Mouse (Mus musculus) T-helper 2 cell (primary cell): ENCODE measurements around the gene Kirrel3.

Source experiments
- in situ Hi-C: fragments of 300-600 bp; cut with MboI, MseI; formaldehyde crosslinking; loops from one replicate; pipeline ENCODE4 v1.15.1; 2025; ENCODE audit warnings: high pct_unique_total_duplicates

Kirrel3 gene

DNA sequence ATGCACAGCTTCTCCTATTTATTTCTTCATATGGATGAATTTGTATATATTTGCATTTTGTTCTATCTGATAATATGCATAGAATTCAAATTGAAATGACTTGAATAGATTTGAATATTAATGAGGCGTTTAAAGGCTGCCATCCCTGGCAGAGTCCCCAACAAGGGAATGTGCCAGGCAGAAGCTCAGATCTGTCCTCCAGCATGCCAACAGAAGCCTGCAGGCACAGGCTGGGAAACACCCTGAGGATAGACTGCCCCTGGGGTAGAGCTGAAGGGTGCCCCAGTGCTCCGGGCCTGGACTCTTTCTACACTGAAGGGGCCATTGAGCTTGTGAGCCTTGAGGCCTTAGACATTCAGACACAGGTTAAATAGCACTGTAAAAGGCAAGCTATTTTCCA lies 21.5 kb downstream of the Kirrel3 start:
- in situ Hi-C loops, result no loop called here

DNA sequence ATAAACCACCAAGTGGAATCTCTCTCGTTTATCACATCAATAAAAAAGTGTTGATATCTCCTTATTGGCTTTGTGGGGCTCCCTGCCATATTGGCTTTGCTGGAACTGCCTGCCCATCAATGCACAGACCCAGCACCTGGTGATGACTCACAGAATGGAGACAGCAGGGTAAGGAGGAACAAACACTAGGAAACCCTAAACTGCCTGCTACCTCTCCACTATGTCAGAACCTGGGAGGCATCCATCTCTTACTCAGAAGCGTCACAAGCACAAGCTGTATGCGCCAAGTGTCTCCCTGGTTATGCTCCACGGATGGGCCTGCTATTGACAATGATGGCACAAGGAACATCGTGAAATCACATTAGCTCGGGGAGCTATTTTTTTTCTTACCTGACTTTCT lies 33.2 kb downstream of the Kirrel3 start:
- in situ Hi-C loops, result no loop called here

DNA sequence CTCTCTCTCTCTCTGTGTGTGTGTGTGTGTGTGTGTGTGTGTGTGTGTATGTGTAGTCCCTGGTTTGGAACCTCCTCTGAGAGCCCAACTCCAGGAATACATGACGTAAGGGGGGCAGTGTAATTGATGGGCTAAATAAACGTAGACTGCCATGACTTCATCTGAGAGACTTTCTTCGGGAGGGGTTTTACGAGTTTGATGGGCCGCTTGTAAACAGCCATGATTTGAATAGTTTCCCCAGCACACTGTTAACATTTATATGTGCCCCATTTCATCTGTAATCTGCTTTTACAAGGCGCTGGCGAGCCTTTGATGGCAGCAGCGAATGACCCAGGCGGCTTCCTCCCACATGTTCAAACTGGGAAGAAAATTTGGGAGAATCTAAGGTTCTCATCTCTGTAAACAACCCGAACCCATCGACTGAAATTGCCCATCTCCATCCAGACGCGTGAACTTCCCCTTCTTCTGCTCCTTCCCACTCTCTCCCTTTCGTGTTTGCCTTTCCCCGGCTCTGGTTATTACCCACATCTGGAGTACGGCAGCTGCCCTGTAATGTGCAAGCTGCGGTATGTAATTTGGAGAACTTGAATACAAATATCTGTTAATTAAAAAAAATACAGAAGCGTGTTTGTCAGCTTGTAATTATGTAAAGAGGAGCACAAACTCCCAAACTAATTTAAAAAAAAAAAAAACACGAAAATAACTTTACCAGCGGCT lies 34.7 kb downstream of the Kirrel3 start:
- in situ Hi-C loops, result no loop called here

DNA sequence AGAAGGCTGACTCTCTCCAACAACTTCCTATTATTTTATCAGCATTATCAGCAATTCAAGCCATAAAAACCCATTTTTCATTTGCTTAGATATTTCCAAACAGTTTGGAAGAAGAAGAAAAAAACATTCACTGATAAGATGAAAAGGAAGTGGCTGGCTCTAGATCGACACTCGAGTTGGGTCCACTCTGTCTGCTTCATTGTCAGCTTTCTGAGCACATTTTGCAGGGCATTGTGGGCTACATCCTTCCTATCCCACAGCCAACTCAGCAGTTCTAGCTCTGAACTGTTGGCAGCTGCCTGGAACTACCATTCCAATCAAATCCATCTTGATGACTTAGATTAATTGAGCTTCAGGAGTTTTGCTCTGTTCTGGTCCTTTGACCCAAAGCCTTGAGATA lies 40.0 kb downstream of the Kirrel3 start:
- in situ Hi-C loops, result no loop called here

DNA sequence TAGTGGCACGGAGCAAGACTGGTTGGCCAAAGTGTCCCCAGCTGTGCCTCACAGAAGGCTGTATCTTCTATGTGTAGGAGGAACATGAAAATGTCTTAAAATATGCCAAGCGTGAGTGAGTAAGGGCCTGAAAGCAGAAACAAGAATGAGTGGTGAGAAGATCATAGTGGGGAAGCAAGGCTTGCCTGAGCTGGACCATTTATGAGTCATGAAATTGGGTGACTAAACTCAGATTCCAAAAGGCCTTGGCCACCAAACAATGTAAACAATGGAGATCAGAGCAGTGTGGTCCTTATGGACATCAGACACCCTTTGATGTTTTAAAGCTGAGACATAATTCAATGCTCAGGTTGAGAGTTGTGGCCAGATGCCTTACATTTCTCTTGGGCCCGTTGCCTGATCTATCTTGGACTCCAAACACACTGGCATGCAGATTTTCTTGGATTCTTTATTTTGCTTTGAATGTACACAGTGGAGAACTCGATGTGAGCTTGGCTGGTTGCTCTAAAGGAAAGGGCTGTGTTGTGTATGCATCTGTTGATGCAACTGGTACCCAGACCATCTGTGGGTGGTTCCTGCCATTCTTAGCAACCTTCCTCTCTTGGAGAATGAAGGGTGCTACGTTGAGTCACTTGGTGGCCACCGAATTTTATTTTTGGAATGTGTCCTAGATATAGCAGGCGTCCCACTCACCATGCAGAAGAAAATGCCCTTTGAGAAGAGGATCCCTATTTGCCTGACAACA lies 53.1 kb downstream of the Kirrel3 start:
- in situ Hi-C loops, result no loop called here

DNA sequence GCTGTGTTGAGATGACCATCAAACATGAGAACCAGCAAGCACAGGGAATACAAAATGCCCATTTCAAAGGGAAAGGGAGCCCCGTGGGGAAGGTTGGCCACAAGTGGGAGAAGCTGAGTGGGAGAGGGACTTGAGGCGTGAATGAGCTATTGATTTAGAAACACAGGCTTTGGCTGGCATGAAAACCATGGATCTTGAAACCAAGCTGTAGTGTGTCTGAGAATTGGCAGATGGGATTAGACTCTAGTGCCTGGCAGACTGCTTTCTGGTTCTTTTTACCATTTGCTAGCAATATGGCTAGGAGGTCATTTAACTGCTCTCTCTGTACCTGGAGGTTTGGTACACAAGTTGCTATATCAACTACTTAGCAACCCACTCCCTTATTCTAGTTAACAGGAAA lies 56.2 kb downstream of the Kirrel3 start:
- in situ Hi-C loops, result no loop called here

DNA sequence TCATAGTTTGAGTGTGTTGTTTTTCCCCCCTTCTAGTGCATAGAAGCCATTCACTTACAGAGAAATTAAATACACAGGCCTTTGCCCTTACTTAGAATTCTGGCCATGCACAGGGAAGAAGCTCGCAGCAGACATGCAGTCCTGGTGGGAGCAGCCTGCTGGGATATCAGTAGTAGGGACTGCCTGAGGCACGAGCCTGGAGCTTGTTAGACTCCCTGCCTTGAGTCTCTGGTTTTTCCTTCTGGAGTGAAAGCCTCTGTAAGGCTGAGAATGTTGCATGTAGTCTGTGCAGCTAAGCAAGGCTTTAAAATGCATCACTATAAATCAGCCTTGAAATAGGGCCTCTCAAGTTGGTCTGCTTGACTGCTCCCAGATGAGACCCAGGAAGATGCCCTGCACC lies 70.0 kb downstream of the Kirrel3 start:
- in situ Hi-C loops, result no loop called here

DNA sequence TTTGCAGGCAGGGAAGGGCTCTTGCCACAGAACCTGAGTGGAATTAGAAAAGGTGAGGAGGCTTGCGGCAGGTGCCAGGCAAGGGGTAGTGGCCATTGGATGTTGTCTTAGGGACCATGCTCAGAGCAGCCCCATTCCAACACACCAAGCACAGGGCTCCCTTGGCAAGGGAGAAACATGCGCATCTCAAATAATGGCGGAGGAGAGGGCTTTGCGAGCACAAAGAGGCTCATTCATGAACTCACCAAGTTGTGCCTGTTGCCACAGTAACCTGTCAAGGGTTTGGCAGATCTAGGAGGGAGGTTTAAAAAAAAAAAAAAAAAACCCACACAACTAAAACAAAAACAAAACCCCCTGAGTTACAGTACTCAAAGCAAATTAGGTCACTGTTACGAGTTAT lies 72.2 kb downstream of the Kirrel3 start:
- in situ Hi-C loops, result no loop called here

DNA sequence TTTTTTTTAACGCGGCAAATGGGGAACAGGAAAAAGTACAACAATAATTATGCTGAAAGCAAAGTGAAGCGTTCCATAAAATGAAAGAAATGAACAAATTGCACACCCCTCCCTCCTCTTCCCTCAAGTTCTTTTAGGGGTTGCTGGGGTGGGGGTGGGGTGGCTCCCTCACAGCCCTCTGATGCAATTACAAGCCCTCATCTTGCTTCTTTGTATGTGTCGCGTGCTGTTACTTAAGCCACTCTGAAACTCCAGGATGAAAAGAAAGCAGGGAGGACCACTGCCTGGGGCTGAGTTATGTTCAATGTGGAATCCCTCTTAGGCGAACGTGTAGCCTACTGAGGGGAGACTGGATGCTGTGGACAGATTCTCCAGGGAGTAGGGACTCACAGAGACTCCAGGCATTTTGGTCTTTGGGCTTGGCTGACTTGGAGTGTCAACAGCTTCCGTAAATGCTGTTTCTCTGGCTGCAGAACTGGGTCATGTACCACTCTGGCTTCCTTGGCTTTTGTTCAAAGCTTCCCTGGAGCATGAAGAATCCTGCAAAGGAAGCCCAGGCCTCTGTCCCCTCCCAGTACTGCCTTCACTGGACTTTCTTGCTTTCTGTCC lies 72.7 kb downstream of the Kirrel3 start:
- in situ Hi-C loops, result no loop called here

DNA sequence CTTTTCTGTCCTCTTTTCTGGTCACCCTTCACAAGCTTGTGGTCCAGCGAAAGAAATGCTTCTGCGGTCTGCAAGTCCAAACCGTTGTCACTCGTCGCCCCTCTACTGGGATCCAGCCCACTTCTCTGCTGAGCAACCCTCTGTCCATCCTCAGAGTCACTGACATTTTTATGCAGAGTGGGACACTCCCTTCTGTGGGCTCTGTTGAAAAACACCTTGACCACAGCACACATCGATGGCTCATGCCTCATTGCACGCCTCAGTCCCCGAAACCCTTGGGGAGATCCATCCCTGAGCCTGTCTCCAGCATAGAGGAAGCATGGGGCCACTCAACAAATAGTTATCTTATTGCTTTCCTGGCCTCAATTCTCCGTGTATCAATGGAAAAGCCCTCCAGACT lies 73.4 kb downstream of the Kirrel3 start:
- in situ Hi-C loops, result no loop called here

DNA sequence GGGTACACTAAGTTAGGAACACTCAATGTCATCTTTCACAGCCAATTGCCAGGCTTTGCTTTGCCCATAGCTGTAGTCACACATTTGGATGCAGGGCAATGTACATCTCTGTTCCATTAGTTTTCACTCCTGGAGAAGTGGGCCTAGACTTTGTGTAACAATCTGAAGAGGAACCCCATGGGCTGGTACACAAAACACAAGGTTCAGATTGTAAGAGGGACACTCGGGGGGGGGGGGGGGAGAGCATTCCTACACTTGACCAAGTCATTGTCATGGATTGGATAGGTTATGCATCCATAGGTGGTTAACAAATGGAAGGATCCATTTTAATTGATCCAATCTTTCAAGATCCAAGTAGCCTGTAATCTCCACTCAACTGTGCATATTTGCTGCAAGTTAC lies 75.6 kb downstream of the Kirrel3 start:
- in situ Hi-C loops, result no loop called here

DNA sequence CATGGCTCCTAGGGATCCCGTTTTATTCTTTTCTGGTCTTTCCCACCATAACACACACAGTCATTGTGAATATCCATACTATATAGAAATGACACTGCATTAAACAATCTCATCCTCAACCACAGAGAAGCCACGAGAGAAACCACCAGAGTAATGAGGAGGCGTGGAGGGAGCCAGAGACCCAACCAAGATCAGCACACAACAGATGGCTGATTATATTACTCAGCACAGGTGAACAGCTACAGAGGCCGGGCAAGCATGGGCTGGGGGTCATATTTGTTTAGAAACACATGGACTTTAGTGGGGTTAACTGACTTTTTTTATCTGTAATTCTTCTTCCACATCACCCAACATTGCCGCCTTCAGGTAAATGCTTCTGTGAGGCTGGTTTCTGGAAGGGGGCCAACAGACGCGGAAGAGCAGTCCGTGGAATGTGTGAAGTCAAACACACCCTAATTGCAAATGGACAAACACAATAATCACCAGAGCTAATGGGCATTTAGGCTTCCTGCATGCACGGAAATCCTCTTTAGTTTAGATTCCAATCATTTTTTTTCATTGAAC lies 76.8 kb downstream of the Kirrel3 start:
- in situ Hi-C loops, result no loop called here

DNA sequence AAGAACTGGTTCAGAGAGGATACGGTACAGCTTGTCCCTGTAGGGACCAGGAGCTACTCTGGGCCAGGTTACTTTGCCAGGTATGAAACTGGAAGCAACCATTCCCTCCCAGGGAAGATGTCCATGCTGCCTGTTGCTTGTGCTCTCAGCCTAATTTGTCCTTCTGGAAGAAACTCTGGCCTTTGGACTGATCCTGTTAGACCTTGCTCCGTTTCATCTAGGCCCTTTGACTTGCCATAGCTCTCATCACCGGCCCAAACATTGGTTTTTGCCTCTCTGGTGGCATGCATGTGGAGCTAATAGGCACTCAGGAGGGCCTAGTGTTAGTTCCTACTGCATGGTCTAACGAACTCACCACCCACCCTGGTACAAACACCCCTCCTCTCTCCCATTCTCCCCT lies 88.2 kb downstream of the Kirrel3 start:
- in situ Hi-C loops, result no loop called here

DNA sequence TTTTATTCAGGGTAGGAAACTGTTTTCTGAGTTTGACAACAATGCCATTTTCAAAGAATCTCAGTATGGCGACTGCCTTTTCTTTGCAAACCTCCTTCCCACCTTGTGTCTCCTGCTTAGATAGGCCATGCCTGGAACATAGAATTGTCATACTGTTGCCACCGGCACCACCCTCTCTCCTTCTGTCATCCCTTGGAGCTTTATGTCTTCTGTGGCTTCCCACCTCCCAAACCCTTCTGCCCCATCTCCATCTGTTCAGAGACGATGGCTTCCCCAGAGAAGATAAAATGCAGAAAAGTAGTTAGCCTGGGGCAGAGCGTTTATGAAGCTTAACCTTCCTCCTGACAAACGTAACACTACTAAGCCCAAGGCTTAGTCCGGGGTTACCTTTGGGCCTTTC lies 88.9 kb downstream of the Kirrel3 start:
- in situ Hi-C loops, result no loop called here

DNA sequence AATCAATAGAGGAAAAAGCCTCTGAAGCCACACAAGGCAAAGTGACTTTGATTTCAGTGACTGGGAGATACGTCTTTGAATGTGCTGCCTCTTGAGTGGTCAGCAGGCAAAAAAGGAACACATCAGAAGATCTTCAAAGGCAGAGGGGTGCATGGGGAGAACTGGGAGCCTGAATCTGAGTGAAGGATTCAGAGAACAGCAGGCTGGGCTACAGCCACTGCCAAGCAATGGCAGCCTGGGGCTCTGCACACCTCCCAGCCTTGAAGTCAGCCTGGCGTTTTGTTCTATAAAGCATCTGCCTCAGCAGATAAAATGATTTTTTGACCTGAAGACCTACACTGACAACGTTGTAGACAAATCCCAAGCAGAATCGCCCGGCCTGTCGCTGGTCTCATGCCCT lies 93.5 kb downstream of the Kirrel3 start:
- in situ Hi-C loops, result no loop called here

DNA sequence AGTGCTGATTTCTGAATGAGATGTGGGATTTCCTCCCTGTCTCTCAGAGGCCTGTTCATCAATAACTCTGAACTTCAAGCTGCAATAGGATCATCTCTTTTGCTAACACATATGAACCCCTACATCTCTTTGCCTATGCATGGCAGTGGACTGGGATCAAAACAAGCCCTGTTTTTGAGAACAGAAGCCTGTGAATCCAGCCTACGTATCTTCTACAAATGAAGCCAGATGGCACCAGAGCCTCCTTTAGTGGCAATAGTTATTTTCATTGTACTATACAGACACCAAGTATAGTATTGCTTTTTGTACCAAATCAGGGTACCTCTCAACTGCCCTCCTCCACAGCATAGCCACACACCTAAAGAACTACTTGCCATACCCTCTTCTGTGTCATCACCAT lies 94.4 kb downstream of the Kirrel3 start:
- in situ Hi-C loops, result no loop called here

DNA sequence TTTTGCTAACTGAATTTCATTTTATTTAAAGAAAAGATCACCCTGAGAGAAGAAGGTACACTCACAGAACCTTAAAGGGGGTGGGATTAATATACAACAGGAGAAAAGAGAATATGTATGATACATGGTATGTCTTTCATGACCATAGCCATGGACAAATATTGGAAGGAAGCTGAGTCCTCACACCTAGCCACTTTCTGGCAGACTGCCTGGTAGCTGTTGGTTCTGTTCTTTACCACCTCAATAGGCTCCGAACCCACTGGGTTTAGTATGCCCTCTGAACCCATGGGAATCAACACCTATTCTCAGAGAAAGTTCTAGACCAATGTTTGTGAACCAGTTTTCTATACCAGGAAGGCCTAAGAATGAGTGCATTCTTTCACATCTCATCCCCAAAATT lies 96.8 kb downstream of the Kirrel3 start:
- in situ Hi-C loops, result no loop called here

DNA sequence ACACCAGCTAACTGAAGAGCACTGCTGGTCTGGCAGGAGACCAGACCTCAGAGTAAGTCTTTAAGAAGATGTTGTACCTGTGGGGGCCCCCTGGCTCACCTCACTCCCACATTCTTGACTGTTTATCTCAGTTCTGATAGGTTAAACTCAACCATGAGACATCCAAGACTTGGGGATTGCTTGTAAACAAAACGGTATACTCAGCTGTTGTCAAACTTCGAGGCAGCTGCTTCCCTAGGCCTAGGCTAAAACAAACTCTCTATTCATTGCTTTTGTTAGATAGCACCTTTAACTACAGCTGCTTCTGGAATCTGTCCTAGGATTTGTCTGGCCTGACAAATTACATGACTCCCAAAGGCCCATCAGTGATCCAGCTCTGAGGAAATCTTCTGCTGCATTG lies 99.8 kb downstream of the Kirrel3 start:
- in situ Hi-C loops, result no loop called here

DNA sequence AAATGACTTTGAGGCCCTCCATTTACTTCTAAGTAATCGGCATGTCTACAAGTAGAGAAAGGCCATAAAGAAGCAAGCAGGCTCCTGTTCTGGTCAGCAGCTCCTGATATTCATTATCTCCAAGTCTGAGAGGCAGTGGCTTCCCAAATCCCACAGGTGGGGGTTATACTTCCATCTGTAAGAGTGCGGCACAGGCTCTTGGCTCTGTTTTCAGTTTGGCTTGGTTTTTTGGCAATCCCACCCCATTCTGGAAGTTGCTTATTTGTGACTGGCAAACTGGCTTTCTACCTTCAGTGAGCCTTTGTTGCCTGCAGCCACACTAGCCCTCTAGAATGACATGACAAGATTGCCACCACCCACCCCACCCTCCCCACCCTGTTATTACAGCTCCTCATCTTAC lies 100.4 kb downstream of the Kirrel3 start:
- in situ Hi-C loops, result no loop called here

DNA sequence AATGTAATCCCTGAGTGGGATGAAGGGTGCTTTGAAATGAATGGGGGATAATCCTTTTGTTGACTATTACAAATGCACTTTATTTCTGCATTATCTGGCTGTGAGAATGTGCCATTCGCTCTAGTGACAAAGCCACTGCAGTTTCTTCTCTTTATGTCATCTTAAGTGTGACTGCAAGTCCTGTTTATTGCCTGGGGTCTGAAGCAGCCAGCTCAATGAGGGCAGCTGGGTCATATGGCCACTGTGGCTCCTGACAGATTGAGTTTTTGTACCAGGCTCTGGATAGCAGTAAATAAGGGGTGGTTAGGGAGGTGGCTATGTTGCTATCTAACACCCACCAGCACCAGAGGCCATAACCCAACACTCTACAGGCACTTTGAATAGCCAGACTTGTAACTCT lies 104.1 kb downstream of the Kirrel3 start:
- in situ Hi-C loops, result no loop called here

DNA sequence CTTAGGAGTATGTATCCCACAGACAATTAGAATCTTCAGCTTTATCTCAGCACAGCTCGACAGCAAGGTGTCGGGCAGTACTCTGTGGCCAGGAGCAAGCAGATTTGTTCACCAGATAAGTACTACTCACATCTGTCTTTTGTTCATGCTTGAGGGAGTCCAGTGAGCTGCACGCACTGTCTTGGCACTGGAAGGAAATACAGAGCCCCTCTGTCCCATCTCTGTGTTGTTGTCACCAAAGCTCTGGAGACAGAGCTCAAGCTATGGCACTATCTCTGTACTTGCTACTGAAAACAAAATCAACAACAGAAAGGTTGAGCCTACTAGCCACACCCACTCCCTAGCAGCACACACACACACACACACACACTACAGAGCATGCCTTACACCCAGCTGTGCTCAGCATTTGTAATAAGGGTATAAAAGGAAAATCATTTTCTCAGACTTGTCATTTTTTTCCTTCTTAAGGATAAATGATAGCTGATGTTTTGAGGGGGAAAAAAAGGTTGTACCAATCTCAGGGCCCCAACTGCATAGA lies 106.4 kb downstream of the Kirrel3 start:
- in situ Hi-C loops, result no loop called here

DNA sequence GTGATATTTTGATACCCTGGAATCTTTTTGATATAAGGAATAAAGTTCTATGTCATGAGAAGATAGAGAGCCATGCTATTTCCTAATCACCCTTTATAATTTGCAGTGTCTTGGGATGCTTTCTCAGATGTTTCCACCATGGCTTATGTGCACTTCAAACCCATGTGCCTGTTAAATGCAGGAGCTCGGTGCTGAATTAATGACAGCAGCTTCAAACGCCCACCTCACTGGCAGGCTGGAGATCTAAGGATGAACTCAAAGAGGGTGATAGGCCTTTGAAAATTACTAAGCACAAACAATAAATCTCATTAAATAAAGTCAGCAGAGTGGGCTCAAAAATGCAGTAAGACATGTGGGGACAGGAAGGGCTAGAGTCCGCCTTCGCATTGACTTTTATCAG lies 108.2 kb downstream of the Kirrel3 start:
- in situ Hi-C loops, result no loop called here

DNA sequence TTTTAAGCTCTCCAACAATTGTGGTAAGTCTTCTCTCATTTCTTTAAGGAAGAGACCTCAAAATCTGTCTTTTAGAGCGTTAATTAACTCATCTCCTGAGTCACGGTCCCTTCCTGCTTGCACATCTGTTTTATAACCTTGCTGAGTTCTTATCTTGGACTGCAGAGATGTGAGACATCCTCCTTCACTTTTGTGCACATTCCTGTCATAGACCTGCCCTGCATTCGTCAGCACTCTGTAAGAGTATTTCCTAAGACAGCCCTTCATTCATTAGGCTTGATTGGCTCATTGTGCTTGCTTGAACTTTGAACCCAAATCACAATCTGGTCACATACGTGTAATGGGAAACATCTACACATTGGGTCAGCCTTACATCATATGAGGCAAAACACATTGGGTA lies 114.6 kb downstream of the Kirrel3 start:
- in situ Hi-C loops, result no loop called here
